Mouse (Mus musculus) heart, embryonic 10.5 days (tissue): ENCODE results near the gene Fam53a. TPM values are rescaled to one million over a fixed set of nuclear protein-coding genes. Genes with fewer than 3 reads are reported as not detected.

ENCODE experiments used
- DNase-seq: peaks from one replicate; pipeline ENCODE4 v3.0.0-alpha.2; 2017; ENCODE audit warnings: low spot score
- H3K27ac ChIP-seq: fragments of 300-500 bp; sonication (generic); 2 replicates; pipeline ENCODE4 v1.5.1; 2016; ENCODE audit warnings: mild to moderate bottlenecking
- H3K27me3 ChIP-seq: fragments of 300-500 bp; sonication (generic); 2 replicates; pipeline ENCODE4 v1.6.1; 2016; ENCODE audit warnings: mild to moderate bottlenecking; ENCODE audit not compliant: poor library complexity, insufficient read depth, severe bottlenecking
- H3K36me3 ChIP-seq: fragments of 300-500 bp; sonication (generic); 2 replicates; pipeline ENCODE4 v1.6.1; 2016; ENCODE audit warnings: mild to moderate bottlenecking, moderate library complexity
- H3K4me1 ChIP-seq: fragments of 300-500 bp; sonication (generic); 2 replicates; pipeline ENCODE4 v1.6.1; 2016; ENCODE audit warnings: mild to moderate bottlenecking
- H3K4me3 ChIP-seq: fragments of 300-500 bp; sonication (generic); 2 replicates; pipeline ENCODE4 v1.5.1; 2016; ENCODE audit warnings: mild to moderate bottlenecking, moderate library complexity
- H3K9me3 ChIP-seq: fragments of 300-500 bp; sonication (generic); 2 replicates; pipeline ENCODE4 v1.6.1; 2016; ENCODE audit warnings: mild to moderate bottlenecking, moderate library complexity
- WGBS: fragments of 180-500 bp; shearing (Covaris S2); methylation state at CpG from one replicate; pipeline ENCODE4 v1.1.7; 2016; 5-methylcytosine and 5-hydroxymethylcytosine counted together
- polyA plus RNA-seq: library from polyadenylated mRNA; unstranded; fragments of >200 nt; fragmentation: Nextera tagmentation; extraction: Ambion mirVana; gene quantifications from 2 replicates; pipeline ENCODE4 v1.2.1, GENCODE M21; 2016

Fam53a gene
- polyA plus RNA-seq, 1 experiment from 2014 or later: 67.4 TPM

DNA sequence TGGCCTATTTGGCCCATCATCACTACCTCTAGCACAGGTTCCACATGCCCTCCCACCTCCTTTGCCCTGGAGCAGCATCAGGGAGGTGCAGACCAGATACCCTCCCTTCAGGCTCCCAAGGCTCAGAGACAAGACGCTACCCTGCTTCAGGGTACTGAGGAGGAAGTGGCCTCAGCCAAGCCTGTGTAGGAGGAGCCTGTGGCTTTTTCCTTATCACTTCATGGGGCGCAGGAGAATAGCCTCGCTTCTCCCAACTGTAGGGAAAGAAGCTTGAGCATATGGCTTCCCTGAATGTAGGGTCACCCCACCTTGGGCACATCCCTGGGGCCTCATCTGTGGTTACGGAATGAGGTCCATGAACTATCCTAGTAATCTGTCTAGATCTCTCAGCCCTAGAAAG, 55.2 kb downstream of the Fam53a start:
- no peaks in the 10 kb centered on the region for H3K9me3 ChIP-seq
- no peaks in the 10 kb centered on the region for H3K36me3 ChIP-seq
- DNase-seq: no peak
- H3K27me3 ChIP-seq: 0 out of 2 replicates have a peak, but pooled peaks cover 13% of the 10 kb centered on the region
- peaks cover 4% of the 10 kb centered on the region; the same call in 1 of the 2 replicates for H3K4me1 ChIP-seq
- H3K4me3 ChIP-seq: no peak overlapping the region
- WGBS: 59% methylated on average over 4 of the region's 4 CpGs
- H3K27ac ChIP-seq: no peak overlapping the region

DNA sequence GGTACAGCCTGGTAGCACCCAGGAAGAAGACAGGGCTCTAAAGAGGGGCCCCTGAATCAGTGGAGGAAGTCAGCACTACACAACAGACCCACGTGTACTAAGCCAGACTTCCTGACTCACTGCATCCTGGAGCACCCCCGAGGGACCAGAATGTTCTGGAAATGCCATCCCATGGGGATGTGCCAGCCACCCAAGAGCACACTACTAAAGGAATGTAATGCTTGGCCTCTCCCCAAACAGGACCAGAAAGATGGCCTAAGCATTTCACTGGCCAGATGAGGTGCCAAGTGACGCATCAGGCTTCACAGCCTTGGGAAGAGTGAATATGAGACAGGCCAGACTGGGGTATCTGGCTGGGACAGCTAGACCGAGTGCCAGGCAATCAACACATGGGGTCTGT, 63.5 kb downstream of the Fam53a start:
- H3K4me1 ChIP-seq: no peaks in the 10 kb centered on the region
- WGBS: 75% methylated on average over 4 of the region's 4 CpGs
- DNase-seq: no peak
- H3K27ac ChIP-seq: no peak overlapping the region
- H3K9me3 ChIP-seq: no peaks in the 10 kb centered on the region
- H3K27me3 ChIP-seq: 0 out of 2 replicates have a peak, but pooled peaks cover 13% of the 10 kb centered on the region
- H3K4me3 ChIP-seq: no peak overlapping the region
- H3K36me3 ChIP-seq: no peaks in the 10 kb centered on the region

DNA sequence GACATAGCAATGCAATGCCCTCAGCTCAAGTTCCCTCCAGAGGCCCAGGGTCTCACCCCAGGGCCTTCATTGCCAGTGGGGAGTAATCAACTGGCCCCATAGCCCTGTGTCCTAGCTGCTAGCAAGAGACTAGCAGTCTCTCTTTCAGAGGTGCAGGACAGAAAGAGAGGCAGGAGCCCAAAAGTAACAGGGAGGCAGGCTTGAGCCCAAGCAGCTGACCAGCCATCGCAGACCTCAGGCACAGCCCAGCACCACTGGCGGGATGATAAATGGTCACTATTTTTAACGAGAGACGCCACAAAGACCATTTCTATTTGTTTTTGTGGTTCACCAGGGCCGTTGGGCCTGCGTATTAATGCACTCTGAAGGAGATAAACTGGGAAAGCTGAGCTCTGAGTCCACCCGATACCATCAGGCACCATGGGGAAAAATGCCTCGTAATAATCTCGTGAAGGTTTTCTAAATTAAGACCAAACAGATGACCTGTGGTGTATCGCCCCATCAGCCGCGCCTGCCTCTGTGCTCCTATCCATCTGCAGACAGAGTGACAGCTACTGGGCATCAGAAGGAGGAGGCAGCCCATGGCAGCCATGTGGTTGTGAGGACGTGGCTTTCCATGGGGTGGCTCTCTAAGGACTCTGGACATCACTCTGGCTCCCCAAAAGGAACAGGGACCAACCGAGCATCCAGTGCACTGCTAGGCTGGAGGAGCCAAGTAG, 73.0 kb downstream of the Fam53a start:
- Histone ChIP-seq H3K27ac (no peak overlapping the region; the same call in 1 of the 2 replicates), H3K4me1 (peaks cover 18% of the 10 kb centered on the region), H3K9me3 (no peaks in the 10 kb centered on the region), H3K36me3 (no peaks in the 10 kb centered on the region), H3K4me3 (no peak overlapping the region), H3K27me3 (peaks cover 7% of the 10 kb centered on the region; the same call in 1 of the 2 replicates)
- 61% methylated on average over 14 of the region's 14 CpGs for WGBS
- DNase-seq: no peak

Other genes with a start within 250 kb of the Fam53a start
- not detected in 2 replicates for gene Nkx1-1, start 195.7 kb downstream of the Fam53a start, polyA plus RNA-seq
- 0.79 and 1.2 TPM in 2 replicates for gene Gm9903, start 290 bp upstream of the Fam53a start, polyA plus RNA-seq
- 173 and 225 TPM in 2 replicates for gene Slbp, start 22.9 kb upstream of the Fam53a start, polyA plus RNA-seq
- 185 and 235 TPM in 2 replicates for gene Tacc3, start 28.5 kb upstream of the Fam53a start, polyA plus RNA-seq
- 37.7 and 42.5 TPM in 2 replicates for gene Tmem129, start 28.8 kb upstream of the Fam53a start, polyA plus RNA-seq
- gene Fgfr3, start 92.0 kb upstream of the Fam53a start, polyA plus RNA-seq: 5.8 and 8.6 TPM in 2 replicates
- gene Letm1, start 153.2 kb upstream of the Fam53a start, polyA plus RNA-seq: 53.2 and 56.3 TPM in 2 replicates
- 45.7 and 48.7 TPM in 2 replicates for gene Nsd2, start 191.1 kb upstream of the Fam53a start, polyA plus RNA-seq